Mouse (Mus musculus): Measurements from ENCODE around the gene 6430531B16Rik. TPM values are rescaled to one million over a fixed set of nuclear protein-coding genes. Genes with fewer than 3 reads are reported as not detected.
A peak's percentile ranks its signal among the peaks of the same experiment; 100 is the strongest.

Gene 6430531B16Rik
- total RNA-seq, 2 experiments from 2014 or later, result not detected

GRCm38 (mm10) chr7:139937138-139937537 lies 41.4 kb downstream of the 6430531B16Rik start:
- no peak for DNase-seq

DNA sequence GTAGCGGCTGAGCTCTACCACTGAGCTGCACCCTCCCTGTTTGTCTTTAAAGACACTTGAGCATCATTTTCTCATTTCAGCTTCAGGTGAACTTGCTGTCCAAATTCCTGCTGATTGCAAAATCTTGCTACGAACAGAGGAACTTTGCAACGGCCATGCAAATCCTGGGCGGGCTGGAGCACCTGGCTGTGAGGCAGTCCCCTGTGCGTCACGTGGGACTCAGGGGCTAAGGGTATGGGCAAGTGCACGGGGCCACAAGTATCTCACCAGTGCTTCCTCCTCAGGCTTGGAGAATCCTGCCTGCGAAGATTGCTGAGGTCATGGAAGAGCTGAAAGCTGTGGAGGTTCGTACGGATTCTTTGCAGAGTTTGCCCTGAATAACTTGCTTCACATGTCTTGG lies 41.9 kb downstream of the 6430531B16Rik start:
- no peak for DNase-seq

- DNase-seq, result peak; percentile 47
Observed at GRCm38 (mm10) chr7:139930732-139931131, 47.8 kb downstream of the 6430531B16Rik start.

Small RNAs within 50 kb of the gene (microRNA-seq; reads per million reads assigned to microRNA genes)
- gene Mir202 (0 to 0.32 reads per million in 2 experiments), gene Mir7062 (0 to 0.32 reads per million in 2 experiments), gene mmu-mir-7686 (0 reads per million in 2 experiments)

Other genes with a start within 250 kb of the 6430531B16Rik start
- gene Adgra1, start 144.6 kb downstream of the 6430531B16Rik start, total RNA-seq (2021), result under 1 TPM; 0.20 to 0.26 TPM
- under 1 TPM; 0.27 to 0.40 TPM for gene Kndc1, start 84.1 kb downstream of the 6430531B16Rik start, total RNA-seq (2021)
- gene Utf1, start 35.0 kb downstream of the 6430531B16Rik start, total RNA-seq (2021), result not detected
- 1 to 10 TPM in 1 of 2 experiments, under 1 TPM in 1; 0.35 to 1.1 TPM for gene Adam8, start 13.8 kb upstream of the 6430531B16Rik start, total RNA-seq (2021)
- 1 to 10 TPM; 8.8 to 10.0 TPM for gene Zfp511, start 57.6 kb upstream of the 6430531B16Rik start, total RNA-seq (2021)
- 10 to 100 TPM; 21.9 to 29.6 TPM for gene Tubgcp2, start 57.9 kb upstream of the 6430531B16Rik start, total RNA-seq (2021)
- gene Msx3, start 70.3 kb upstream of the 6430531B16Rik start, total RNA-seq (2021), result not detected
- gene Caly, start 103.8 kb upstream of the 6430531B16Rik start, total RNA-seq (2021), result under 1 TPM in 1 of 2 experiments, not detected in 1; 0.36 TPM
- not detected for gene Prap1, start 114.6 kb upstream of the 6430531B16Rik start, total RNA-seq (2021)
- gene Fuom, start 123.7 kb upstream of the 6430531B16Rik start, total RNA-seq (2021), result 10 to 100 TPM; 31.2 TPM
- gene Paox, start 137.0 kb upstream of the 6430531B16Rik start, total RNA-seq (2021), result 1 to 10 TPM; 4.7 to 4.8 TPM
- 10 to 100 TPM; 83.5 to 93.1 TPM for gene Echs1, start 137.7 kb upstream of the 6430531B16Rik start, total RNA-seq (2021)
- 10 to 100 TPM; 21.9 to 23.5 TPM for gene Mtg1, start 158.8 kb upstream of the 6430531B16Rik start, total RNA-seq (2021)
- under 1 TPM; 0.56 to 0.61 TPM for gene Sprn, start 176.1 kb upstream of the 6430531B16Rik start, total RNA-seq (2021)
- gene Olfr522, start 186.0 kb upstream of the 6430531B16Rik start, total RNA-seq (2021), result not detected
- gene Olfr523, start 194.5 kb upstream of the 6430531B16Rik start, total RNA-seq (2021), result not detected
- gene Olfr524, start 227.2 kb upstream of the 6430531B16Rik start, total RNA-seq (2021), result not detected
- gene Cd163l1, start 239.5 kb upstream of the 6430531B16Rik start, total RNA-seq (2021), result not detected